Mouse (Mus musculus) heart, embryonic 16.5 days (tissue): Measurements from ENCODE around the gene Vmn1r195. TPM values are rescaled to one million over a fixed set of nuclear protein-coding genes. Genes with fewer than 3 reads are reported as not detected.
"Not testable (repeated sequence)": the region's sequence is repeated elsewhere in the genome, so short reads cannot be mapped to it uniquely, and the experiment has no call there.

ENCODE experiments used
- ATAC-seq: fragments of 200-750 bp; cut with Nextera tagmentation; replicated peaks from 2 replicates; pipeline ENCODE4 v1.8.0; 2017; ENCODE audit warnings: moderate number of reproducible peaks; ENCODE audit not compliant: insufficient read depth, low FRiP score; ENCODE audit errors: extremely low read depth
- H3K27ac ChIP-seq: fragments of 300-500 bp; sonication (generic); 2 replicates; pipeline ENCODE4 v1.5.1; 2014; ENCODE audit warnings: mild to moderate bottlenecking, low read length, control low read depth, moderate library complexity
- H3K27me3 ChIP-seq: fragments of 300-500 bp; sonication (generic); 2 replicates; pipeline ENCODE4 v1.6.1; 2014; ENCODE audit warnings: low read length, mixed read lengths; ENCODE audit not compliant: control insufficient read depth, insufficient read depth
- H3K36me3 ChIP-seq: fragments of 300-500 bp; sonication (generic); 2 replicates; pipeline ENCODE4 v1.6.1; 2014; ENCODE audit not compliant: control insufficient read depth, insufficient read depth
- H3K4me1 ChIP-seq: fragments of 300-500 bp; sonication (generic); 2 replicates; pipeline ENCODE4 v1.6.1; 2014; ENCODE audit warnings: low read length, mixed read lengths; ENCODE audit not compliant: control insufficient read depth, insufficient read depth
- H3K4me2 ChIP-seq: fragments of 300-500 bp; sonication (generic); 2 replicates; pipeline ENCODE4 v1.6.1; 2014; ENCODE audit warnings: low read depth, mild to moderate bottlenecking, control low read depth, low read length
- H3K4me3 ChIP-seq: fragments of 300-500 bp; sonication (generic); 2 replicates; pipeline ENCODE4 v1.5.1; 2014; ENCODE audit warnings: mild to moderate bottlenecking, control low read depth, low read length
- H3K9ac ChIP-seq: fragments of 300-500 bp; sonication (generic); 2 replicates; pipeline ENCODE4 v1.6.1; 2014; ENCODE audit warnings: low read length, control low read depth
- H3K9me3 ChIP-seq: fragments of 300-500 bp; sonication (generic); replicated peaks from 2 replicates; pipeline ENCODE4 v1.6.1; 2016; ENCODE audit warnings: low read length; ENCODE audit not compliant: control insufficient read depth
- WGBS: fragments of 180-500 bp; shearing (Covaris S2); extraction: QIAGEN DNeasy Blood & Tissue Kit; methylation state at CpG from one replicate; pipeline ENCODE4 v1.1.7; 2014; 5-methylcytosine and 5-hydroxymethylcytosine counted together
- polyA plus RNA-seq: library from polyadenylated mRNA; unstranded; fragments of >200 nt; fragmentation: Nextera tagmentation; extraction: Ambion mirVana; gene quantifications from 2 replicates; pipeline ENCODE4 v1.2.1, GENCODE M21; 2015

The Vmn1r195 gene
- polyA plus RNA-seq: not detected in 2 replicates

DNA sequence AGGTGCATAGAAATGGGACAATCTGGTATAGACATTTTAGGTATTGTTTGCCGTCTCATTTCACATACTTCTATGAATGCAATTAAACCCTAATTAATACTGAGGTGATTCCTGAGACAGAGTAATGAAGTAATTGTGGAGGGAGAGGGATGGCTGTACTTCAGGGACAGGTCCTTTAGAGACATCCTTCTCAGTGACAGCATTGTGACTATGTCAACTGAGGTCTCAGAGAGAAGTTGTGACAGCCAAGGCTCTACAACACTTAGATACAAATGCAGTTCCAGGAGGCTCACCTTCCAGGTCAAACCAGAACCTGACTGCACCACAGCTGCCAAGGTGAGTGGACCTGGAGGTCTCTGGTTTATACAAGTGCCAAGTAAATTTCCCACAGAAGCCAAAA is at the start of gene Vmn1r195:
Gene Vmn1r195, plus strand, starts transcription at position 301 of the 400 bp plus-strand sequence.
- ATAC-seq, H3K36me3 ChIP-seq, H3K4me2 ChIP-seq, H3K27me3 ChIP-seq, H3K9me3 ChIP-seq, H3K27ac ChIP-seq, H3K4me3 ChIP-seq, H3K4me1 ChIP-seq, H3K9ac ChIP-seq: not testable (repeated sequence)
- whole genome bisulfite sequencing: 83% methylated on average over 1 of the region's 1 CpGs

DNA sequence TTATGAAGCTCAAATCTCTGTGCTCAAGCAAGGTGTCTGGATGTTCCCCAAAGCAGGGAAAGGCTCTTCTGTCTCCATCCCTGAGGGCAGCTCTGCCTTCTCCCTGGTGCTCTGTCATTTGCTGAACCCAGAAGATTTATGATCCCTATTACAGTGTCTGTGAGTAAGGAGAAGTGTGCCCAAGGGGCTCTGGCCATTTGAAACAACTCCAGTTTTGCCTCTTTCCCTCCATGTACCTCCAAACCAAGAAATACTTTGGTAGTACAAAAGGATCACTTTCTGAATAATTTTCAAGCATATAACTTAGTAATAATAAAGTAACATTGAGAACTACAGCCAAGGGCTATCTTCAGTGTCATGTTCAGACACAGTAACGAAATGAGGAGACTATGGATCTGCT is 47.3 kb upstream of the Vmn1r195 start, which contains the start of gene Vmn1r193:
Gene Vmn1r193, minus strand, starts transcription at position 101 of the 400 bp plus-strand sequence.
- not testable (repeated sequence) for H3K27me3 ChIP-seq, H3K4me3 ChIP-seq, H3K4me2 ChIP-seq, H3K9me3 ChIP-seq, H3K27ac ChIP-seq, H3K36me3 ChIP-seq, ATAC-seq, H3K9ac ChIP-seq, H3K4me1 ChIP-seq
- 59% methylated on average over 1 of the region's 1 CpGs for WGBS

- no peak for ATAC-seq
- no peak within 1 kb of the TSS for H3K9ac ChIP-seq
- no peak within 1 kb of the TSS for H3K4me3 ChIP-seq
- no peaks in the 10 kb centered on the region for H3K36me3 ChIP-seq
- H3K27ac ChIP-seq: no peak within 1 kb of the TSS
- WGBS: 43% methylated on average over 1 of the region's 1 CpGs
- no peaks in the 10 kb centered on the region for H3K4me1 ChIP-seq
- H3K4me2 ChIP-seq: no peak within 1 kb of the TSS
- no peaks in the 10 kb centered on the region for H3K27me3 ChIP-seq
- no peaks in the 10 kb centered on the region for H3K9me3 ChIP-seq
Measured at GRCm38 (mm10) chr13:22243915-22244314, 26.4 kb upstream of the Vmn1r195 start, which contains the start of gene Vmn1r194. Vmn1r194 (plus strand) TSS chr13:22244215.

DNA sequence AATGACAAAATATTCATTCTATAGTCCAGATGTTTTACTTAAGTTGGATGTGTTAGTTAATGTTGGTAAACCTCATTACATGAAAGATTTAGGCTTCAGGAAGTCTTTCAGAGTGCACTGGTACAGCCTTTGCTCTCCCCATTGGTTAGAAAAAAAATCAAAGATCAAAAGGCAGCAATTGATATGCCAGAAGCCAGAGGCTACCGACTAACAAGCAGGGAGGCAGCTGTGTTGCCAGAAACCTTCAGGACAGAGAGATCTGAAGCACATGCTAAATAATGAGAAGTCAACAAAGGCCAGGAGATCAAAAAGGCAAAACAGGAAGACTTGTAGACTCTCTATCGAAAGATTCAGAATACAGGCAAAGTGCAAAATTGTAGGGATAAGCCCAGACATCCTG is 1.4 kb downstream of the Vmn1r195 start:
- ATAC-seq: no peak
- no peaks in the 10 kb centered on the region for H3K4me1 ChIP-seq
- no peak overlapping the region for H3K27ac ChIP-seq
- no peaks in the 10 kb centered on the region for H3K36me3 ChIP-seq
- H3K9ac ChIP-seq: no peak overlapping the region
- H3K27me3 ChIP-seq: no peaks in the 10 kb centered on the region
- no peak overlapping the region for H3K4me2 ChIP-seq
- no peaks in the 10 kb centered on the region for H3K9me3 ChIP-seq
- WGBS: 39% methylated on average over 2 of the region's 2 CpGs
- H3K4me3 ChIP-seq: no peak overlapping the region

DNA sequence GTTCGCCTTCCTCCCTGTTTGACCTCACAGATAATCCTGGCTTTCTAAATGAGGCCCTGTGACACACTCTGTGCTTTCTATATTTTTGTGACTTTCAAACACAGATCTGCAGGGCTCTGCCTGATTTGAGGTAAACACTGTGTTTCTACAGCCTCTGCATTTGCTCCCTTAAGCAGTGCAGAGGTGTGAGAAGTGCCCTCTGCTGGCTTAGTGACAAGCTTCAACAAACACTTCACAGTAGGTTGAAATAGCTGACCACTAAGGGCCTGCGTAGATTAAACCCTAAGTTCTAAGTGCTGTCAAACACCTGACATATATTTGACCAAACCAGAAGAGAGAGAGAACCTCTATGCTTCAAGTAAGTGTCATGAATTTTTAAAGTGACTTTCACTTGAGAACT is 14.3 kb downstream of the Vmn1r195 start:
- WGBS: 51% methylated on average over 2 of the region's 2 CpGs
- H3K27ac ChIP-seq: no peak overlapping the region
- H3K27me3 ChIP-seq: no peaks in the 10 kb centered on the region
- H3K4me1 ChIP-seq: no peaks in the 10 kb centered on the region
- H3K4me3 ChIP-seq: no peak overlapping the region
- H3K4me2 ChIP-seq: no peak overlapping the region
- H3K9ac ChIP-seq: no peak overlapping the region
- H3K36me3 ChIP-seq: no peaks in the 10 kb centered on the region
- no peaks in the 10 kb centered on the region for H3K9me3 ChIP-seq
- no peak for ATAC-seq

DNA sequence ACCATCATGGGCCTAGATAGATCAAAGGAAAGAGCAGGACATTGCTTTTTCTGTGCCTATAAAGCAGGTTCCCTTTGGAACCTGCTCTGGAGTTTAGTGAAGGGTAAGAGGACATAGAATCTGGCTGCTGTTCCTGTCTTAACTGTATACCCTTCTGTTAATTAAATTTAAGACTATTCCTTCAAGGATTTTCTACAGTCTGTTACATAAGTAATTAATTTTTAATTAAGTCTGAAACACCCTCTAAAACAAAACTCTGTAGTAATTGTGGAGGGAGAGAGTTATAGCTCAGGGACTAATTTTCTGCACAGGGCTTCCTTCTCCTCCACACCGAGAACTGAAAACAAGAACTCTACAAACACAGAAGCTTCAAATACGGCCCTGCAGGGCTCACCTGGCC is 19.3 kb downstream of the Vmn1r195 start, which contains the start of gene Vmn1r196:
Gene Vmn1r196, plus strand, starts transcription at position 301 of the 400 bp plus-strand sequence.
- 80% methylated on average over 2 of the region's 2 CpGs for WGBS
- H3K4me2 ChIP-seq: no peak within 1 kb of the TSS
- H3K9me3 ChIP-seq: no peaks in the 10 kb centered on the region
- H3K4me1 ChIP-seq: no peaks in the 10 kb centered on the region
- no peak for ATAC-seq
- H3K36me3 ChIP-seq: no peaks in the 10 kb centered on the region
- H3K27me3 ChIP-seq: no peaks in the 10 kb centered on the region
- H3K9ac ChIP-seq: no peak within 1 kb of the TSS
- H3K27ac ChIP-seq: no peak within 1 kb of the TSS
- H3K4me3 ChIP-seq: no peak within 1 kb of the TSS

GRCm38 (mm10) chr13:22308075-22308474 is 37.8 kb downstream of the Vmn1r195 start:
- H3K4me2 ChIP-seq, H3K4me1 ChIP-seq, H3K9me3 ChIP-seq, ATAC-seq, H3K27me3 ChIP-seq, H3K27ac ChIP-seq, H3K4me3 ChIP-seq, H3K9ac ChIP-seq, H3K36me3 ChIP-seq: not testable (repeated sequence)
- 84% methylated on average over 5 of the region's 5 CpGs for WGBS

GRCm38 (mm10) chr13:22315361-22315760 is 45.0 kb downstream of the Vmn1r195 start:
- Histone ChIP-seq H3K4me2 (no peak overlapping the region), H3K4me3 (no peak overlapping the region), H3K27me3 (no peaks in the 10 kb centered on the region), H3K27ac (no peak overlapping the region), H3K9ac (no peak overlapping the region), H3K36me3 (no peaks in the 10 kb centered on the region), H3K4me1 (no peaks in the 10 kb centered on the region), H3K9me3 (no peaks in the 10 kb centered on the region)
- ATAC-seq: no peak
- WGBS: 64% methylated on average over 2 of the region's 2 CpGs

DNA sequence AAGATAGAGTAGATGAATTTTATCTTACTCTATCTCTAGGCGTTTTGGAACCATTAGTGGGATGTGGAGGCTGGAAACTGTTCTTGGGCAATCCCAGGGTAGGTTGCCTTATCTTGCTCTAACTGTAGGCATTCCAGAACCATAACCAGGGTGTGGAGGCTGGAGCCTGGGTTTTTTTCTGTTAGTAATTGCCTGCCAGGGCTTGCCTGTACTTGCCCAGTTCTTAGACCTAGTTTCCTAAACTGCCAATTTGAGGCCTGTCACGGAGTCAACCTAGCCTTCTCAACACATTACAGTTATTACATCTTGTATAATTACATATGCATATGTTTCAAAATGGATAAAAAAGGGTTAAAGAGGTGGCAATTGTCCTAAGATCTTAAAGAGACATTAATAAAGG is 47.0 kb downstream of the Vmn1r195 start:
- no peaks in the 10 kb centered on the region for H3K36me3 ChIP-seq
- H3K27me3 ChIP-seq: no peaks in the 10 kb centered on the region
- H3K27ac ChIP-seq: no peak overlapping the region
- ATAC-seq: no peak
- H3K4me1 ChIP-seq: no peaks in the 10 kb centered on the region
- no peak overlapping the region for H3K4me3 ChIP-seq
- no peak overlapping the region for H3K4me2 ChIP-seq
- H3K9ac ChIP-seq: no peak overlapping the region
- 68% methylated on average over 2 of the region's 2 CpGs for WGBS
- no peaks in the 10 kb centered on the region for H3K9me3 ChIP-seq
